Mouse (Mus musculus) lung, embryonic 15.5 days (tissue): ENCODE measurements at regions not wholly inside any gene's neighbourhood (a gene's known extent, or its start where the extent isn't known, plus 50 kb on each side); places are given as distances from the start of the nearest gene placed in this dataset.
A peak's percentile ranks its signal among the peaks of the same experiment; 100 is the strongest.

Experiments
- ATAC-seq: fragments of 200-750 bp; cut with Nextera tagmentation; 2 replicates; pipeline ENCODE4 v1.8.0; 2017; ENCODE audit warnings: moderate number of reproducible peaks, borderline replicate concordance; ENCODE audit not compliant: low FRiP score, low TSS enrichment; ENCODE audit errors: extremely low read depth
- H3K27ac ChIP-seq: fragments of 300-500 bp; sonication (generic); 2 replicates; pipeline ENCODE4 v1.5.1; 2015; ENCODE audit warnings: moderate library complexity, mild to moderate bottlenecking, inconsistent platforms
- H3K27me3 ChIP-seq: fragments of 300-500 bp; sonication (generic); 2 replicates; pipeline ENCODE4 v1.6.1; 2015; ENCODE audit warnings: inconsistent platforms
- H3K36me3 ChIP-seq: fragments of 300-500 bp; sonication (generic); 2 replicates; pipeline ENCODE4 v1.6.1; 2015; ENCODE audit warnings: inconsistent platforms
- H3K4me1 ChIP-seq: fragments of 300-500 bp; sonication (generic); 2 replicates; pipeline ENCODE4 v1.6.1; 2015; ENCODE audit warnings: inconsistent platforms
- H3K4me2 ChIP-seq: fragments of 300-500 bp; sonication (generic); 2 replicates; pipeline ENCODE4 v1.6.1; 2015; ENCODE audit warnings: inconsistent platforms, mild to moderate bottlenecking, moderate library complexity
- H3K4me3 ChIP-seq: fragments of 300-500 bp; sonication (generic); 2 replicates; pipeline ENCODE4 v1.5.1; 2015; ENCODE audit warnings: mild to moderate bottlenecking, inconsistent platforms
- H3K9ac ChIP-seq: fragments of 300-500 bp; sonication (generic); 2 replicates; pipeline ENCODE4 v1.6.1; 2015; ENCODE audit warnings: inconsistent platforms
- H3K9me3 ChIP-seq: fragments of 300-500 bp; sonication (generic); 2 replicates; pipeline ENCODE4 v1.6.1; 2016; ENCODE audit warnings: inconsistent platforms
- WGBS: fragments of 180-500 bp; shearing (Covaris S2); methylation state at CpG from one replicate; pipeline ENCODE4 v1.1.7; 2015; 5-methylcytosine and 5-hydroxymethylcytosine counted together

DNA sequence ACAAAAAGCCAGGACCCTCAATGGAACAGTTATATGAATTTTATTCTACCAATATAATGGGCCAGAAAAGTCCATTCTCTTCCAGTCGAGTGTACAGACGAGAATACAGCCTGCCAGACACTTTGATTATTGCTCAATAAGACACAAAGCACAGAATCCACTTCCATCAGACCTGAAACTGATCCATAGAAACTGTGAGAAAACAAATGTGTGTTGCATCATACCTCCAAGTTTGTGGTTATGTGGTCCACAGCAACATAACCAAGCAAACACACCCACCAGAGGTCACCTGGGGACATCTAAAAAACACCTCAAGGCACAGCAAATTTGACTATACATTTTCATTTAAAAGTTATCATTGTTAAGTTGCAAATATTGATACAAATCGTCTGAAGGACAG, 183.2 kb downstream of the 4933412E24Rik start:
- Histone ChIP-seq H3K27ac (no peak overlapping the region), H3K36me3 (no peaks in the 10 kb centered on the region), H3K9me3 (no peaks in the 10 kb centered on the region), H3K9ac (no peak overlapping the region), H3K4me3 (no peak overlapping the region), H3K27me3 (no peaks in the 10 kb centered on the region), H3K4me1 (peaks cover 2% of the 10 kb centered on the region; the same call in 1 of the 2 replicates), H3K4me2 (no peak overlapping the region)
- 77% methylated on average over 3 of the region's 3 CpGs for WGBS
- ATAC-seq: no peak

DNA sequence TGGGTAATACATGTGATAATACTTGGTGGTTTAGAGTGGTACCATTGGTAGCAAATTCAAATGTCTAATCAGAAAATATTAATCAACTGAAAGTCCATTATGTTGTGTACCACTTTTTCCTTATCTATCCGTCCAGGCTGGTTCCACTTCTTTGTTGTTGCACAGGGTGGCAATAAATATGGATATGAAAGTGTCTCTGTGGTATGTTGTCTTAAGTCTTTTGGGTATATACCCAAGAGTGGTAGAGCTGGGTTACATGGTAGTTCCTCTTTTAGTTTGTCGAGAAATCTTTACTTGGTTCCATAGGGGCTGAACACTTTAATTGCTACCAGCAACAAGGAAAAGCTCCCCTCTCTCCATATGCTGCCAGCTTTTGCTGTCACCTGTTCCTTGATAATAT, 184.9 kb downstream of the 4933412E24Rik start:
- Histone ChIP-seq H3K4me3 (no peak overlapping the region), H3K4me2 (no peak overlapping the region), H3K9me3 (no peaks in the 10 kb centered on the region), H3K4me1 (peaks cover 5% of the 10 kb centered on the region), H3K36me3 (no peaks in the 10 kb centered on the region), H3K9ac (no peak overlapping the region), H3K27me3 (no peaks in the 10 kb centered on the region), H3K27ac (no peak overlapping the region)
- 83% methylated on average over 2 of the region's 2 CpGs for WGBS
- no peak for ATAC-seq

DNA sequence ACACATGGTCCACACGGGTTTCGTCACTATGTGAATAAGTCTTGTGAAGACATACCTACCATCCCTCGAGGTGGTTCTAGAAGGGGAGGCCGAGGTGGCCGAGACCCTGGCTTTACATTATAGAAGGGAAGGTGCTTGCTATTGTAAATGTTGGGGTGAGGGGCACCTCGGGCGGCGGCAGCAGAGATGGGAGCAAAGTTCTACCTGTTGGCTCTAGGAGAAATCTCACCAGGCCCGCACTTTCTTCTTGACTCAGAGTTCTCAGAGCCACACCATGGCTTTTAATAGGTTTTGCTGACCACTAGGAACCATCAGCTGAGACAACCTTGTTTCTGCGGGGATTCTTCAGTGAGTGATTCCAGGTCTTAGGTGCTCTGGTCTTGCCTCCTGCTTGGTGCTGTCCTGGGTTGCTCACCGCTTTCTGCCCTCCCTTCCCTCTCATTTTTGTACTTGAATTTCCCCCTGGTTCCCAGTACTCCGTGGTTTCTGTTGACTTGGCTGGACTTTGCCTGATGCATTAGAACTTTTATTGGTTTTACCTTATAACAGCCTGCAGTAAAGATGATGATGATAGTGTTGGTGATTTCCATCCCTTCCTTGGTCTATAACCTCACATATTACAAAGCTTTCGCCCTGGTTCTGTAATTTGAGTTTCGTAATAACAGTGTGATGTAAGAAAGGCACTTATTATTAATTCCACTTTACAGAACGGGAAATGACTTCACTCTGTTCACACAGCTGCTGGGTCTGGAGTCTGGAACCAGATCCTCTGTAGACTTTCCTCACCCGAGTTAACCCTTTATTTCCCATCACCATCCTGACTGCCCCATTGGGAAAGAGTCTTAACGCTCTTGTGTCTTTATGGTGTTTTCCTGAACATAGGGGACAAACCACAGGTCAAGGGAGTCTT, 185.6 kb downstream of the 4933412E24Rik start:
- 73% methylated on average over 17 of the region's 17 CpGs for WGBS
- peaks cover 12% of the 10 kb centered on the region for H3K4me1 ChIP-seq
- no peaks in the 10 kb centered on the region for H3K27me3 ChIP-seq
- no peak overlapping the region for H3K9ac ChIP-seq
- H3K9me3 ChIP-seq: no peaks in the 10 kb centered on the region
- no peak for ATAC-seq
- no peak overlapping the region for H3K4me3 ChIP-seq
- no peak overlapping the region for H3K4me2 ChIP-seq
- no peak overlapping the region for H3K27ac ChIP-seq
- no peaks in the 10 kb centered on the region for H3K36me3 ChIP-seq

GRCm38 (mm10) chr15:59828421-59828820, 188.0 kb downstream of the 4933412E24Rik start:
- peak overlapping the region; percentile 1; the same call in 1 of the 2 replicates for H3K4me2 ChIP-seq
- WGBS: 20% methylated on average over 5 of the region's 5 CpGs
- H3K4me3 ChIP-seq: no peak overlapping the region
- H3K9me3 ChIP-seq: no peaks in the 10 kb centered on the region
- no peaks in the 10 kb centered on the region for H3K36me3 ChIP-seq
- H3K27ac ChIP-seq: no peak overlapping the region
- peak; percentile 29; the same call in 1 of the 2 replicates for ATAC-seq
- peaks cover 25% of the 10 kb centered on the region for H3K4me1 ChIP-seq
- H3K9ac ChIP-seq: no peak overlapping the region
- no peaks in the 10 kb centered on the region for H3K27me3 ChIP-seq

GRCm38 (mm10) chr15:59826164-59826950, 190.1 kb downstream of the 4933412E24Rik start:
- no peak for ATAC-seq
- Histone ChIP-seq H3K9ac (no peak overlapping the region), H3K27me3 (no peaks in the 10 kb centered on the region), H3K4me3 (no peak overlapping the region), H3K4me2 (no peak overlapping the region), H3K27ac (no peak overlapping the region), H3K36me3 (no peaks in the 10 kb centered on the region), H3K4me1 (peaks cover 31% of the 10 kb centered on the region), H3K9me3 (no peaks in the 10 kb centered on the region)
- 40% methylated on average over 14 of the region's 14 CpGs for WGBS

- WGBS: 42% methylated on average over 2 of the region's 2 CpGs
- no peaks in the 10 kb centered on the region for H3K9me3 ChIP-seq
- no peak overlapping the region for H3K4me2 ChIP-seq
- H3K27ac ChIP-seq: peak overlapping the region; percentile 93
- H3K36me3 ChIP-seq: no peaks in the 10 kb centered on the region
- no peak overlapping the region for H3K9ac ChIP-seq
- no peak overlapping the region for H3K4me3 ChIP-seq
- H3K27me3 ChIP-seq: no peaks in the 10 kb centered on the region
- peaks cover 31% of the 10 kb centered on the region for H3K4me1 ChIP-seq
- ATAC-seq: no peak
Measured at GRCm38 (mm10) chr15:59823921-59824320, 192.5 kb downstream of the 4933412E24Rik start.

- Histone ChIP-seq H3K9me3 (no peaks in the 10 kb centered on the region), H3K36me3 (no peaks in the 10 kb centered on the region), H3K4me1 (peaks cover 29% of the 10 kb centered on the region), H3K4me2 (no peak overlapping the region), H3K27ac (peak overlapping the region; percentile 93), H3K9ac (no peak overlapping the region), H3K27me3 (no peaks in the 10 kb centered on the region), H3K4me3 (no peak overlapping the region)
- WGBS: 50% methylated on average over 3 of the region's 3 CpGs
- ATAC-seq: peak; percentile 89
Measured at GRCm38 (mm10) chr15:59822995-59823681, 193.3 kb downstream of the 4933412E24Rik start.

- no peak overlapping the region for H3K4me3 ChIP-seq
- 73% methylated on average over 10 of the region's 10 CpGs for WGBS
- no peak overlapping the region for H3K4me2 ChIP-seq
- peaks cover 18% of the 10 kb centered on the region for H3K4me1 ChIP-seq
- no peak overlapping the region for H3K9ac ChIP-seq
- H3K36me3 ChIP-seq: no peaks in the 10 kb centered on the region
- no peak for ATAC-seq
- no peaks in the 10 kb centered on the region for H3K9me3 ChIP-seq
- H3K27ac ChIP-seq: no peak overlapping the region
- no peaks in the 10 kb centered on the region for H3K27me3 ChIP-seq
Measured at GRCm38 (mm10) chr15:59820317-59820716, 196.1 kb downstream of the 4933412E24Rik start.

DNA sequence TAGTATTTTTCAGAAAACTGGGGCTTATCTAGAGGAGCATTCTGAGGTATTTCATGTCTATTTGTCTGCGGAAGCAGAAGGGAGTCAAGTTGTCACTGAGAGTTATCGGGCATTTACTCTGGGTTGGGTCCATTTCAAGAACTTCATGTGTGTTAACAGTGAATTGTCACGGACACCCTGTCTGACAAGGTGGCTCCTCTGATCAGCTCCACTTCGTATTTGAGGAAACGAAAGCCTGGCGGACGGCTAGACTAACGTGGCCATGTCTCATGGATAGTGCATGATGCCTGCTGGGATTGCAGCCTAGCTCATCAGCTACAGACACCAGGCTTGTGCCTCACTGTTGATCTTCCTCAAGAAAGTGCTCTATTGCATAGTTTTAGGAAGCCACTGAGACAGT, 200.4 kb downstream of the 4933412E24Rik start:
- no peaks in the 10 kb centered on the region for H3K4me1 ChIP-seq
- H3K9ac ChIP-seq: no peak overlapping the region
- no peak overlapping the region for H3K4me2 ChIP-seq
- ATAC-seq: no peak
- no peaks in the 10 kb centered on the region for H3K36me3 ChIP-seq
- WGBS: 60% methylated on average over 8 of the region's 8 CpGs
- H3K27me3 ChIP-seq: no peaks in the 10 kb centered on the region
- no peaks in the 10 kb centered on the region for H3K9me3 ChIP-seq
- H3K4me3 ChIP-seq: no peak overlapping the region
- H3K27ac ChIP-seq: no peak overlapping the region

GRCm38 (mm10) chr15:59811566-59811965, 204.8 kb downstream of the 4933412E24Rik start:
- Histone ChIP-seq H3K4me3 (no peak overlapping the region), H3K27ac (no peak overlapping the region), H3K36me3 (no peaks in the 10 kb centered on the region), H3K4me1 (no peaks in the 10 kb centered on the region), H3K9me3 (no peaks in the 10 kb centered on the region), H3K9ac (no peak overlapping the region), H3K4me2 (no peak overlapping the region), H3K27me3 (no peaks in the 10 kb centered on the region)
- ATAC-seq: no peak
- WGBS: 37% methylated on average over 3 of the region's 3 CpGs

DNA sequence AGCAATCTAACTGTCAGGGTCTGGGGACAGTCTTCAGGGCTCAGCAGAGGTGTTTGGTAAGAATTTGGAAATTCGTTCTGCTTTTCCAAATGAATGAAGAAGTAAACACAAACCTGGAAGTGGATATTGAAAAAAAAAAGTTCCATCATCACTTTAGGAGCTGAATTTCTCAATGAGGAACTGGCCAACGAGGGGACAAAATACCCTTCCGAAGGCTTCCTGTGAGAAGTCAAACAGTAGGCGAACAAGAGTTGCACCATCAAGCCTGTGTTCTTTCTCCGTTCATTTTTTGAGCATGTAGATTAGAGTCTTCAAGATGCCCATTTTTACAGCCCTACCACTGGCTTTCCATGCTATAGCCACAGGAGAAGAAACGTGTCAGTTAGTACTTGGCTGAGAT, 207.1 kb downstream of the 4933412E24Rik start:
- H3K9me3 ChIP-seq: no peaks in the 10 kb centered on the region
- H3K4me2 ChIP-seq: no peak overlapping the region
- ATAC-seq: no peak
- no peaks in the 10 kb centered on the region for H3K4me1 ChIP-seq
- H3K4me3 ChIP-seq: no peak overlapping the region
- H3K36me3 ChIP-seq: no peaks in the 10 kb centered on the region
- H3K9ac ChIP-seq: no peak overlapping the region
- WGBS: 87% methylated on average over 6 of the region's 6 CpGs
- no peak overlapping the region for H3K27ac ChIP-seq
- no peaks in the 10 kb centered on the region for H3K27me3 ChIP-seq
